Mouse (Mus musculus) testis, postnatal 14 days (tissue): ENCODE measurements around the gene Umodl1.
A peak's percentile ranks its signal among the peaks of the same experiment; 100 is the strongest.

Experiments used
- DNase-seq: peaks from one replicate; pipeline ENCODE4 v3.0.0; 2021; ENCODE audit warnings: low spot score

Gene Umodl1

GRCm38 (mm10) chr17:31038381-31038780 lies 83.9 kb downstream of the Umodl1 start:
- no peak for DNase-seq

GRCm38 (mm10) chr17:31039626-31040025 lies 85.2 kb downstream of the Umodl1 start:
- DNase-seq = no peak

- no peak for DNase-seq
These were observed 86.0 kb downstream of the Umodl1 start for GRCm38 (mm10) chr17:31040421-31040820.

- no peak for DNase-seq
These were observed 88.3 kb downstream of the Umodl1 start for GRCm38 (mm10) chr17:31042751-31043150.

GRCm38 (mm10) chr17:31057151-31057890 lies 102.9 kb downstream of the Umodl1 start, which contains the start of gene Abcg1:
Gene Abcg1, plus strand, starts transcription at chr17:31057675.
- DNase-seq = peak; percentile 61

- no peak for DNase-seq
These were observed 103.7 kb downstream of the Umodl1 start for GRCm38 (mm10) chr17:31057891-31058744.

- no peak for DNase-seq
These were observed 104.3 kb downstream of the Umodl1 start for GRCm38 (mm10) chr17:31058745-31059085.

GRCm38 (mm10) chr17:31060196-31060587 lies 105.8 kb downstream of the Umodl1 start:
- DNase-seq = no peak
